Mouse (Mus musculus) heart, embryonic 16.5 days (tissue): Measurements from ENCODE around the gene Hlf. TPM values are rescaled to one million over a fixed set of nuclear protein-coding genes. Genes with fewer than 3 reads are reported as not detected.

Experiments
- ATAC-seq: fragments of 200-750 bp; cut with Nextera tagmentation; replicated peaks from 2 replicates; pipeline ENCODE4 v1.8.0; 2017; ENCODE audit warnings: moderate number of reproducible peaks; ENCODE audit not compliant: insufficient read depth, low FRiP score; ENCODE audit errors: extremely low read depth
- H3K27ac ChIP-seq: fragments of 300-500 bp; sonication (generic); 2 replicates; pipeline ENCODE4 v1.5.1; 2014; ENCODE audit warnings: mild to moderate bottlenecking, low read length, control low read depth, moderate library complexity
- H3K27me3 ChIP-seq: fragments of 300-500 bp; sonication (generic); 2 replicates; pipeline ENCODE4 v1.6.1; 2014; ENCODE audit warnings: low read length, mixed read lengths; ENCODE audit not compliant: control insufficient read depth, insufficient read depth
- H3K36me3 ChIP-seq: fragments of 300-500 bp; sonication (generic); 2 replicates; pipeline ENCODE4 v1.6.1; 2014; ENCODE audit not compliant: control insufficient read depth, insufficient read depth
- H3K4me1 ChIP-seq: fragments of 300-500 bp; sonication (generic); 2 replicates; pipeline ENCODE4 v1.6.1; 2014; ENCODE audit warnings: low read length, mixed read lengths; ENCODE audit not compliant: control insufficient read depth, insufficient read depth
- H3K4me2 ChIP-seq: fragments of 300-500 bp; sonication (generic); 2 replicates; pipeline ENCODE4 v1.6.1; 2014; ENCODE audit warnings: low read depth, mild to moderate bottlenecking, control low read depth, low read length
- H3K4me3 ChIP-seq: fragments of 300-500 bp; sonication (generic); 2 replicates; pipeline ENCODE4 v1.5.1; 2014; ENCODE audit warnings: mild to moderate bottlenecking, control low read depth, low read length
- H3K9ac ChIP-seq: fragments of 300-500 bp; sonication (generic); 2 replicates; pipeline ENCODE4 v1.6.1; 2014; ENCODE audit warnings: low read length, control low read depth
- H3K9me3 ChIP-seq: fragments of 300-500 bp; sonication (generic); replicated peaks from 2 replicates; pipeline ENCODE4 v1.6.1; 2016; ENCODE audit warnings: low read length; ENCODE audit not compliant: control insufficient read depth
- WGBS: fragments of 180-500 bp; shearing (Covaris S2); extraction: QIAGEN DNeasy Blood & Tissue Kit; methylation state at CpG from one replicate; pipeline ENCODE4 v1.1.7; 2014; 5-methylcytosine and 5-hydroxymethylcytosine counted together
- polyA plus RNA-seq: library from polyadenylated mRNA; unstranded; fragments of >200 nt; fragmentation: Nextera tagmentation; extraction: Ambion mirVana; gene quantifications from 2 replicates; pipeline ENCODE4 v1.2.1, GENCODE M21; 2015

Gene Hlf
- polyA plus RNA-seq, 1 experiment from 2014 or later, result 5.3 TPM

DNA sequence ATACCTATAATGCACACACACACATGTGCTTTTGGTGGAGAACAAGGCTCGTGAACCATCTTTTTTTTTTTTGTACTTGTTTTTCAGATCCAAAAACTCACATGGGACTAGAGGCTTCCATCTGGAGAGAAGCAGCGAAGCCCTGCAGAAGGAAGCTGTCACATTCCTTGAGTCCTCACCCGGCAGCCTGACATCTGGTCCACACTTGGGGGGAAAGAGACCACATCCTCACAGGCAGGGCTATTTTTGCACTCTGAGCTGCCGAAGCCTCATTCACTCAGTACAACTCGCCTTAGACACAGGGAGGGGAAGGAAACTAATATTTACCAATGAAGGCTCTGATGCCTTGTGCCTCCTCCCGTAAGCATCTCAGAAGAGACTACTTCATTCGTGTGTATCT is 25.8 kb downstream of the Hlf start:
- no peaks in the 10 kb centered on the region for H3K36me3 ChIP-seq
- peaks cover 22% of the 10 kb centered on the region for H3K4me1 ChIP-seq
- H3K27me3 ChIP-seq, result no peaks in the 10 kb centered on the region
- H3K27ac ChIP-seq, result 0 out of 2 replicates have a peak overlapping the region, but pooled peaks have one; percentile 17
- no peak overlapping the region for H3K4me3 ChIP-seq
- peak overlapping the region; percentile 33; the same call in 1 of the 2 replicates for H3K9ac ChIP-seq
- no peak for ATAC-seq
- H3K9me3 ChIP-seq, result no peaks in the 10 kb centered on the region
- 43% methylated on average over 7 of the region's 7 CpGs for WGBS
- no peak overlapping the region for H3K4me2 ChIP-seq

DNA sequence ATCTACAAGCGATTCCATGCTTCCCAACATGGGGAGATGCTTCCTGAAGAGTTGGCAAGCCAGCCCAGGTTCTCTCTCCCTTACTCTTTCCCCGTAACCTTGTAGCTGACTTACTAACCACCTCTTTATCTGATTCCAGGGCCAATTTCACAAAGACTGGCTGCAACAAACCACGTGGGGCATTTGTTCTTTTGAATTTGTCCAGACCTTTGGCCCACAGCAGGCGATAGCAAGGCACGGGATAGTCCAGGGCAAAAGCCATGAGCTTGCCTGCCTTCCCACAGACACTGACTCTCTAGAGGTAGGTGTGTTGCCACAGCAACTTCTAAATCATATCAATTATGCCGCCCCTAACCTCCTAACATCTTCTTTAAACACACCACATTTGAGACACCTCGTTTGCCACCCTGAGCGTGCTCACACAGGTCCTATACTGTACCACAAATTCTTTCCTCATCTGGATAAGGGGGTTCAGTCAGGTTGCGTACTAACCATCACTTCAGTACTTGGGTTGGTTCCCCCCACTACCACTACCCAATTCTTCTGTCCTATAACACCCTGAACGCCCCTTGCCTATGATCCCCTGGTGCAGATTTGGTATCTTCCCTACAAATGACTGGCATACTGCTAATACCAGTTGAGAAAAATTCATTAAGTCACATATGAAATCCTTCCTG is 26.7 kb downstream of the Hlf start:
- Histone ChIP-seq H3K27ac (no peak overlapping the region), H3K9ac (no peak overlapping the region), H3K9me3 (no peaks in the 10 kb centered on the region), H3K4me3 (no peak overlapping the region), H3K27me3 (no peaks in the 10 kb centered on the region), H3K36me3 (no peaks in the 10 kb centered on the region), H3K4me2 (no peak overlapping the region), H3K4me1 (peaks cover 15% of the 10 kb centered on the region)
- no peak for ATAC-seq
- 84% methylated on average over 10 of the region's 10 CpGs for WGBS

DNA sequence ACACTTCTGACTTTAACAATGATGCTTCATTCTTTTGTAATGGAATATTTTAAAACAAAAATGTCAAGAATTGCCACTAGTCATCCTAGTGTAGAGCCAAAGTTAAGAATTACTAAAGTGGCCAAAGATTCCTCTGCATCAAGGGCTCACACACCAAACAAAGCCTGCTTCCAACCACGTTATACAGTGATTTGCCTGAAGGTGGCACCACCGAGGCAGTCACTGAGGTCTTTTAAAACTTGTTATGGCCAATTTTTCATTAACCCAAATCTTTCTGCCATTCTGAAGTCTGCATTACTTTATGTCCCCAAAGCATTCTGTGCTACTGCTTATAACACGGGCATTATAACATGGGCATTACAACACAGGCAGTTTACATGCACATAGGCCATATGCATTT is 27.3 kb downstream of the Hlf start:
- Histone ChIP-seq H3K9ac (no peak overlapping the region), H3K4me1 (peaks cover 12% of the 10 kb centered on the region), H3K4me2 (no peak overlapping the region), H3K36me3 (no peaks in the 10 kb centered on the region), H3K9me3 (no peaks in the 10 kb centered on the region), H3K27ac (no peak overlapping the region), H3K4me3 (no peak overlapping the region), H3K27me3 (no peaks in the 10 kb centered on the region)
- no peak for ATAC-seq
- WGBS, result 47% methylated on average over 3 of the region's 3 CpGs

DNA sequence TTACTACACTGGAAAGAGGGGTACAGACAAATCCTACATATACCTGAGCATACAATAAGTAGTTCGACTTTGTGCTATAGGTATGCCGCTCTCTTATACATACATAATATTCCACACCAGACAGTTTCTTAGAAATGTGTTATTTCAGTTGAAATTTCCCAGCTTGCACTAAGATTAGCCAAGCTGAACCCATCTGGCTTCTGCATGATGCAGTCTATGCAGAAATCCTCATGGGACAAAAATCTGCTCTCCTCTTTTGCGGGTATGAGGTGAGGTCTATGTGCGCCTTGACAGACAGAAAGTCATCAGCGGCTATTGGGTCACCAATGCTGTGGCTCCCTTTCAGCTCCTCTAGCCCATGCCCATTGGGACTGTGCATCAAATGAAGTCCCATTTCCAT is 30.2 kb downstream of the Hlf start:
- no peaks in the 10 kb centered on the region for H3K27me3 ChIP-seq
- ATAC-seq, result no peak
- no peak overlapping the region for H3K4me3 ChIP-seq
- H3K4me1 ChIP-seq, result peaks cover 36% of the 10 kb centered on the region
- WGBS, result 93% methylated on average over 5 of the region's 5 CpGs
- H3K27ac ChIP-seq, result no peak overlapping the region
- H3K4me2 ChIP-seq, result no peak overlapping the region
- H3K9me3 ChIP-seq, result no peaks in the 10 kb centered on the region
- no peak overlapping the region for H3K9ac ChIP-seq
- no peaks in the 10 kb centered on the region for H3K36me3 ChIP-seq

DNA sequence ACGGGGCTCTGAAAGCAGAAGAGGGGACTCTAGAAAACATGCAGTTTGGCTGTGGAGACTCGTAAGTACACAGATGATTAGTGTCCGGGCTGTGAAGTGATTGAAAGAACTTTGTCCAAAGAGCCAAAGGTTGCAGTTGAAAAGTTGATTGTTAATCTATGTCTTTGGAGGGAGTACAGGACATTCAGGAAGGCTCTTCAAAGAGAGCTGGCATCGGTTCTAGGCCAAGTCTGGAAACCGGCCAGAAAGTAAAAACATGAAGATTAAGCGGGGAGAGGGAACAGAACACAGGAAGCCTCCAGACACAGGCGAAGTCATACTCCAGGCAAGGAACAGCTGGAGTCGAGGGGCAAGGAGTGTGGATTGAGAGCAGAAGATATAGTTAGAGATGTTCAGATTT is 32.6 kb downstream of the Hlf start:
- ATAC-seq, result no peak
- H3K4me2 ChIP-seq, result no peak overlapping the region
- H3K36me3 ChIP-seq, result no peaks in the 10 kb centered on the region
- H3K27ac ChIP-seq, result peak overlapping the region; percentile 41
- H3K9ac ChIP-seq, result no peak overlapping the region
- H3K4me3 ChIP-seq, result no peak overlapping the region
- 22% methylated on average over 8 of the region's 8 CpGs for WGBS
- H3K9me3 ChIP-seq, result no peaks in the 10 kb centered on the region
- peaks cover 38% of the 10 kb centered on the region for H3K4me1 ChIP-seq
- no peaks in the 10 kb centered on the region for H3K27me3 ChIP-seq

DNA sequence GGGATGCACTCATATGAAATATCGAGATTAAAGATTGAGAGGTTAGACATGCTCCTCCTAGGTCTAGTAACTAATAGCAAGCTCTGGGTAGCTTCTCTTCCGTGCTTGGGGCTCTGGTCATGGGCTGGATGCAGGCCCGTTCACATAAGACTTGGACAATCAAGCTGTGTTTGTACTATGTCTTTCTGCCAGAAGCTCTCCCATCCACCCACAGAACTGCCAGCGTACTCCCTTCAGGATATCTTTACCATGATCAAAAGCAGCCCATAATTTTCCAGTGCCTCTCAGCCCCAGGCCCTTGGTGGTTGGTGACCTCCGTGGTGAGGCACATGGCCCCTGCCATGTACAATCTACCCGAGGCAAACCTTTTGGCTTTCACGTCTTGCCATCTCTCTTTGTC is 33.3 kb downstream of the Hlf start:
- Histone ChIP-seq H3K4me3 (no peak overlapping the region), H3K9me3 (no peaks in the 10 kb centered on the region), H3K27ac (peak overlapping the region; percentile 53), H3K36me3 (no peaks in the 10 kb centered on the region), H3K9ac (no peak overlapping the region), H3K4me2 (no peak overlapping the region), H3K4me1 (peaks cover 38% of the 10 kb centered on the region), H3K27me3 (no peaks in the 10 kb centered on the region)
- WGBS, result 86% methylated on average over 7 of the region's 7 CpGs
- no peak for ATAC-seq

DNA sequence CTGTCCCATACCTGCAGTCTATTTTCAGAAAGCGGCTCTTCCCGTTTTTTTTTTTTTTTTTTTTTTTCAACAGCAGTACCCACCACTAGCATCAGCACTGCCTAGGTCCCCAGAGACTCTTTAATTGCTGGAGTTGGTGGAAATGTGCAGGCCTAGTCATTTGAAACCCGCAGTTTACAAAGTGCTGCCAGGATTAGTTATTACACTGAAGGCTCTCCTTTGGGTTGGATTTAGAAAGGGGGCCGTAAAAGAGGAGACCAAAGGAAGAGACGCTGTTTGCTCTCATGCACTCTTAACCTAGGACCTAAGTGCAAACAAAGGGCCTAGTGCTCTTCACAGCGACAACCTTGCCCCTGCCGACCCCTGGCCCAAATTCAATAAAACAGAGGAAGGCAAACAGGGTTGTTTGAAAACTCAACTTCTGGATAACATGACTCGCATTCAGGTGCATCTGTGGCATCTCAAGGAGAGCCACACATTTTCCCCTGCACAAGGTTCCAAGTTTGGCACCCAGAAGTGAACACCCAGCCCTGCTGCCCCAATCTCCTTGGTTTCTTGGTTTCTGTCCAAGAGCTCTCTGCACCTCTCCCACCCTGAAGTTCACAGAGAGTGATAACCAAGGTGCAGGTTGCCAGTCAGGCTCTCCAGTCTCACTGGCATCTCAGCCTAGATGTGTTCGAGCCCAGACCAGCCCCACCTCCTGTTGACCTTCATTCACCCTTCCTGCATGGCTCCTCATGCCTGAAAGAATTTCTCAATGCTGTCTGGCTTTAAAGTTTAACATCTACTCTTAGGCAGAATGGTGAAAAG is 34.0 kb downstream of the Hlf start:
- Histone ChIP-seq H3K4me2 (0 out of 2 replicates have a peak overlapping the region, but pooled peaks have one; percentile 13), H3K9ac (no peak overlapping the region), H3K27ac (peak overlapping the region; percentile 87)

DNA sequence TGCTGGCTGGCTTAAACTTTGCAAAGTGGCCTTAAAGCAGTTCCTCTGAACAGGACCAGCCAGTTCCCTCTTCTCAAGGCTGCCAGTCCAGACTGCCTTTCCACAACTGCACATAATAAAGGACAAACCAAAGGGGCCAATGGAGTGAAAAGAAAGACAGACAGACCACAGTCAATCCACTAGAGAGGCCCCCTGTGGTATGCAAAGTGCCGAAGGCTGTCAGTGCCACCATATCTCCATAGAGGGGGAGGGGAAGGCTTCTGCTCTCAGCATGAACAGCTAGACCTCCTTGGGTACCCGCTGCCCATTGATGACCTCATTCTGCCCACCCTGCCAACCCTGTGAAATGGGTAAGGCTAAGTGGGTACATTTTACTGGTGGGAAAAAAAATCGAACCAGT is 34.7 kb downstream of the Hlf start:
- Histone ChIP-seq H3K9me3 (no peaks in the 10 kb centered on the region), H3K27me3 (no peaks in the 10 kb centered on the region), H3K9ac (no peak overlapping the region), H3K4me3 (no peak overlapping the region), H3K36me3 (no peaks in the 10 kb centered on the region), H3K4me2 (peak overlapping the region; percentile 13; the same call in 1 of the 2 replicates), H3K27ac (peak overlapping the region; percentile 87), H3K4me1 (peaks cover 38% of the 10 kb centered on the region)
- no peak for ATAC-seq
- 30% methylated on average over 3 of the region's 3 CpGs for WGBS

More for the DNA sequence above, 34.0 kb downstream of the Hlf start:
- H3K27me3 ChIP-seq, result no peaks in the 10 kb centered on the region
- no peak overlapping the region for H3K4me3 ChIP-seq
- H3K4me1 ChIP-seq, result peaks cover 38% of the 10 kb centered on the region
- 41% methylated on average over 9 of the region's 9 CpGs for WGBS
- H3K9me3 ChIP-seq, result no peaks in the 10 kb centered on the region
- no peaks in the 10 kb centered on the region for H3K36me3 ChIP-seq
- ATAC-seq, result 0 out of 2 replicates have a peak, but pooled peaks have one; percentile 18

DNA sequence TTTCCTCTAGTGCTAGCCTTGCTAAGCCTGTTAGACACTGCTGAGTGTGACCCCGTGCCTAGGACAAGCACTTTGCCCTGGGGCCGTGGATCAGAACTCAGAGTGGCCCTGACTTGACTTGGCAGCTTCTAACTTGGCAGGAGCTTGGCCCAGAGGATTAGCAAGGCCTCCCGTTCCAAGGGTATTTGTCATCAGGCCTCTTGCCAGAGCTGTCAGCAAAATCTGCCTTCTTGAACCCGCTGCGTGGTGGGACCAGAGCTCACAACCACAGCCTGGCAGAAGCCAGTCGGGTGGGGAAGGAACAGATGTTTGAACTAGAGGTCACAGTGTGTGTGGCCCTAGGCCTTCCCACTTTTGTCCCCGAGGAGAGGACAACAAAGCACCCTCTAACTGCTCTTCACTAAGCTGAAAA is 35.4 kb downstream of the Hlf start:
- H3K9me3 ChIP-seq, result no peaks in the 10 kb centered on the region
- no peaks in the 10 kb centered on the region for H3K36me3 ChIP-seq
- H3K9ac ChIP-seq, result 0 out of 2 replicates have a peak overlapping the region, but pooled peaks have one; percentile 3
- H3K4me1 ChIP-seq, result peaks cover 38% of the 10 kb centered on the region
- no peaks in the 10 kb centered on the region for H3K27me3 ChIP-seq
- no peak overlapping the region for H3K4me2 ChIP-seq
- no peak overlapping the region for H3K4me3 ChIP-seq
- ATAC-seq, result peak; percentile 72
- peak overlapping the region; percentile 87 for H3K27ac ChIP-seq
- WGBS, result 24% methylated on average over 7 of the region's 7 CpGs
